Mouse (Mus musculus): ENCODE measurements at regions not wholly inside any gene's neighbourhood (a gene's known extent, or its start where the extent isn't known, plus 50 kb on each side); places are given as distances from the start of the nearest gene placed in this dataset.

- H3K36me3 ChIP-seq = no peaks in the 10 kb centered on the region
- H3K4me1 ChIP-seq (replicated peaks) = peaks cover 1% of the 10 kb centered on the region; the same call in 1 of the 2 replicates
- no peaks in the 10 kb centered on the region for H3K27me3 ChIP-seq
- 84% methylated on average over 11 of the region's 11 CpGs for WGBS
- no peak overlapping the region for H3K4me3 ChIP-seq
- H3K9ac ChIP-seq = no peak overlapping the region
- no peaks in the 10 kb centered on the region for H3K9me3 ChIP-seq (replicated peaks)
- no peak overlapping the region for H3K27ac ChIP-seq
- ATAC-seq (replicated peaks; ENCODE audit: insufficient number of reproducible peaks, insufficient read depth, low FRiP score, low read depth) = no peak
- no peak overlapping the region for H3K4me2 ChIP-seq
These were observed 139.2 kb downstream of the Fgf18 start for GRCm38 (mm10) chr11:33007826-33008530.

DNA sequence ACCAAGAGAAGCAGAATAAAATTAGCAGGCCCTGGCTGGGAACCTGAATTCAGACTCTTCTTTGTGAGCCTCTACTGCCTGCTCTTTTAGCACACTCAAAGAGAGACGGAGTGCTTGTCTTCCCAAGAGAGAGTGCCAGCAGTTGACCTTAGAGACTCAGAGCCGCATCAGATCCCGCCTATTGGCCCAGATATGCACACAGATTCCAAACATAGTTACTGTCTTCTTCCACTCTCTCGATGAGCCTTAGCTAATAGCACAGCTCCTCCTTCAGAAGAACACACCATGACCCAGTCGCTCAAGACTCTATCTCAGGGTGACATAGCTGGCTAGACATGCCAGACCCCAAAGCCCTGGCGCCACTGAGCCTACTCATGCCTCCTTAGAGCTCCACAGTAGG is 139.8 kb downstream of the Fgf18 start:
- no peak overlapping the region for H3K4me2 ChIP-seq
- H3K4me3 ChIP-seq = no peak overlapping the region
- H3K9me3 ChIP-seq (replicated peaks) = no peaks in the 10 kb centered on the region
- no peaks in the 10 kb centered on the region for H3K36me3 ChIP-seq
- no peaks in the 10 kb centered on the region for H3K4me1 ChIP-seq (replicated peaks)
- no peak for ATAC-seq (replicated peaks; ENCODE audit: insufficient number of reproducible peaks, insufficient read depth, low FRiP score, low read depth)
- H3K27ac ChIP-seq = no peak overlapping the region
- H3K27me3 ChIP-seq = no peaks in the 10 kb centered on the region
- WGBS = 63% methylated on average over 6 of the region's 6 CpGs
- no peak overlapping the region for H3K9ac ChIP-seq

DNA sequence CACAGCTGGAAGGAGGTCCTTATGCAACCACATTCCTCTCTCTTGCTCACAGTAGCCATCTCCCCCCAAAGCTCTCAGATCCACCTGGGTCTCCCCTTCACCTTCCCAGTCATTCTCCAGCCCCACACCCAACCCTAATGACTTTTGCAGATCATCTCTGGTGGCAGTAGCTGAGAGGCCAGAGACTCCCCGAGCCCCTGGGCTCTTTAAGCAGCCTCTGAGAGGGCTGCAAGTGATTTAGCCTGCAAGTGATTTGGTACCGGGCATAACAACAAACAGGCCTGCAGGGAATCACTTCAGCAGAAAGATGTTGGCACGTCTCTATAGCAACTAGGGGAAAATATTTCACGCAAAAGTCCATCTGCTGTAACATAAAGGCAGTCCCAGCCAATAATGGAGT is 142.0 kb downstream of the Fgf18 start:
- H3K27ac ChIP-seq = no peak overlapping the region
- H3K4me3 ChIP-seq = no peak overlapping the region
- ATAC-seq (replicated peaks; ENCODE audit: insufficient number of reproducible peaks, insufficient read depth, low FRiP score, low read depth) = no peak
- H3K4me1 ChIP-seq (replicated peaks) = no peaks in the 10 kb centered on the region
- no peaks in the 10 kb centered on the region for H3K9me3 ChIP-seq (replicated peaks)
- no peak overlapping the region for H3K9ac ChIP-seq
- H3K4me2 ChIP-seq = no peak overlapping the region
- H3K27me3 ChIP-seq = no peaks in the 10 kb centered on the region
- no peaks in the 10 kb centered on the region for H3K36me3 ChIP-seq
- WGBS = 49% methylated on average over 4 of the region's 4 CpGs

GRCm38 (mm10) chr11:33004603-33005002 is 142.6 kb downstream of the Fgf18 start:
- H3K36me3 ChIP-seq = no peaks in the 10 kb centered on the region
- no peaks in the 10 kb centered on the region for H3K27me3 ChIP-seq
- no peaks in the 10 kb centered on the region for H3K9me3 ChIP-seq (replicated peaks)
- no peak overlapping the region for H3K9ac ChIP-seq
- H3K4me3 ChIP-seq = no peak overlapping the region
- WGBS = 58% methylated on average over 11 of the region's 11 CpGs
- no peak overlapping the region for H3K4me2 ChIP-seq
- no peak overlapping the region for H3K27ac ChIP-seq
- H3K4me1 ChIP-seq (replicated peaks) = no peaks in the 10 kb centered on the region
- ATAC-seq (replicated peaks; ENCODE audit: insufficient number of reproducible peaks, insufficient read depth, low FRiP score, low read depth) = no peak

DNA sequence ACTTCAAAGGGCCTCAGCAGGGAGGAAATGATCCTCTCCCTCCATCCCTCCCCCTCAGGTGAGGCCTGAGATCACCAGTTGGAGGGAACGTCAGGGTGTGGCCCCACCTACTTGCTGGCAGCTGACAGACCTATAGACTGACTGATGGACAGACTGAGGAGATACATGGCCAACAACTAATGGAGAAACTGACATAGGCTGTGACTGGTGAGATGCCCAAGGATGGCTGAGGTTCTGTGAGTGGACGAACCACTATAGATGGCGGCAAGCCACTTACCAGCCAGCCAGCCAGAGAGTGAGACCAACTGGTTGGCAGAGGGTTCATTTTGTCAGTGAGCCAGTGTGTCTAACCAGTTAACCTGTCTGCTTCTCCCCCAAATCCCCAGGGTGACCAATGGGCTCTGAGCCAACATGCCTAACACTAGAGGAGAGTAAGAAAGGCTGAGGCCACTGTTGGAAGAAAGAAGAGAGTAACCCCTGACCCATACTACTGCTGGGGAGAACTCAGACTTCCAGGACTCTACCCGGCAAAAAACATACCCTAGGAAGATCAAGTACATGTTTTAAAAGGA is 147.4 kb downstream of the Fgf18 start:
- Histone ChIP-seq H3K27ac (no peak overlapping the region), H3K9ac (no peak overlapping the region), H3K4me3 (no peak overlapping the region), H3K4me1 (replicated peaks) (no peaks in the 10 kb centered on the region), H3K9me3 (replicated peaks) (no peaks in the 10 kb centered on the region), H3K4me2 (no peak overlapping the region), H3K36me3 (no peaks in the 10 kb centered on the region), H3K27me3 (no peaks in the 10 kb centered on the region)
- no peak for ATAC-seq (replicated peaks; ENCODE audit: insufficient number of reproducible peaks, insufficient read depth, low FRiP score, low read depth)
- WGBS = 74% methylated on average over 4 of the region's 4 CpGs

DNA sequence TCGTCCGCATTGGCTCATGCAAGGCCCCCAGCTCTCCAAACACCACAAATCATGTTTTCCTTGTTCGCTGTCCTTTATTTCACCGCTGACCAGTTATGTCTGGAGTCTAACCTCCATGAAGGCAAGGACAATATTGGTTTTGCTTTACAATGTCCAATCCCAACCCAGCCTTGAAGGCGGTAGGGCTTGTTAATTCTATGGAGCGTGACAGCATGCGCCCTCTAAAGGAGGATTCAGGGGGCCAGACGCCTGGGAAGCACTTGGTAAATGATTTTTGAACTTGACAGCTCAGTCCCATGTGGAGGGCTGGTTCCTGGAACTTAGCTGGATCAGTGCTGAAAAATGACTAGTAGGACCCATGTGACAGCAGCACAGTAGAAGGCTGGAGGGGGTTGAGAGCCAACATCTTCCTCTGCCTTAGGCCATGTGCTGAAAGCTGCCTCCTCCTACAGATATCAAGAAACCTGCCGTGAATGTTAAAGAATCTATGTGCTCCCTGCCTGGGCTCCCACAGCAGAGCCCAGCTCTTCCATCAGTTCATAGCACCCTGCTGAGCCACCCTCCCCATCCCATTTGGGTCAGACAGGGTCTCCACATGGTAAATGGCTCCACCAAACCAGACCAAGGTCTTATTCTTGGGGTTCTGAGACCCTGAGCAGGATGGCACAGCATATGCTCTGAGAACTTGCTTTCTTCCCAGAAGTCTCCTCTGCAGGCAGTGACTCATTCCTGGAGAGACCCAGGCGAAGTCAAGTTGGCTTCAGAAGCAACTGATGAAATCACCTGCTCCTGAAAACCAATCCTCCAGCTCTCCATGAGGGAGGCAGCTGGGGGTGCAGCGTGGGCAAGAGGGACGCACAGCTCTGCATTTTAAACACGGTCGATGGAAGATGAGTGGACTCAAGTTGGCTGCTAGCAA is 148.3 kb downstream of the Fgf18 start:
- H3K9me3 ChIP-seq (replicated peaks) = no peaks in the 10 kb centered on the region
- no peak overlapping the region for H3K27ac ChIP-seq
- WGBS = 73% methylated on average over 14 of the region's 14 CpGs
- no peak overlapping the region for H3K4me3 ChIP-seq
- H3K36me3 ChIP-seq = no peaks in the 10 kb centered on the region
- no peak for ATAC-seq (replicated peaks; ENCODE audit: insufficient number of reproducible peaks, insufficient read depth, low FRiP score, low read depth)
- no peak overlapping the region for H3K9ac ChIP-seq
- no peaks in the 10 kb centered on the region for H3K27me3 ChIP-seq
- H3K4me2 ChIP-seq = no peak overlapping the region
- no peaks in the 10 kb centered on the region for H3K4me1 ChIP-seq (replicated peaks)

- H3K27ac ChIP-seq = no peak overlapping the region
- no peak overlapping the region for H3K4me2 ChIP-seq
- H3K4me3 ChIP-seq = no peak overlapping the region
- H3K36me3 ChIP-seq = no peaks in the 10 kb centered on the region
- no peak overlapping the region for H3K9ac ChIP-seq
- no peaks in the 10 kb centered on the region for H3K27me3 ChIP-seq
- 62% methylated on average over 4 of the region's 4 CpGs for WGBS
- 0 out of 2 replicates have a peak, but pooled peaks have one; percentile 20 for ATAC-seq (replicated peaks; ENCODE audit: insufficient number of reproducible peaks, insufficient read depth, low FRiP score, low read depth)
- H3K4me1 ChIP-seq (replicated peaks) = no peaks in the 10 kb centered on the region
- no peaks in the 10 kb centered on the region for H3K9me3 ChIP-seq (replicated peaks)
These were observed 152.8 kb downstream of the Fgf18 start for GRCm38 (mm10) chr11:32994391-32994790.

DNA sequence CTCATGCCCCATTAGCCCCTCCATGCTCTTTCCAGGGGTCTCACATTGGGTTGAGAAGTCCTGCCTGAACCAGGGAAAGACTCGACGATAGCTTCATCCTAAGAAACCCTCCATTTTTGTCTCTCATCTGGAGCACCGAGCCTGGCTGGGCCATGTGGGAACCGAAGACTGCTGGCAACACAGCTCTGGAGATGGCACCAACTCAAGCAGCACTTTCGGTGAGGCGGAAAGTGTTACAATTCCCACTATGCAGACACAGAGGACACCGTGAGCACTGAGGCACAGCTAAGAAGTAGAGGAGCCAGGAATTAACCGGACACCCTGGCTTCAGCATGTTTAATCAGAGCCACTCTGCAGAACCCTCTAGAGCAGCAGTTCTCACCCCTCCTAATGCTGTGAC is 153.8 kb downstream of the Fgf18 start:
- ATAC-seq (replicated peaks; ENCODE audit: insufficient number of reproducible peaks, insufficient read depth, low FRiP score, low read depth) = no peak
- Histone ChIP-seq H3K4me1 (replicated peaks) (no peaks in the 10 kb centered on the region), H3K36me3 (no peaks in the 10 kb centered on the region), H3K27ac (no peak overlapping the region), H3K9me3 (replicated peaks) (no peaks in the 10 kb centered on the region), H3K4me2 (no peak overlapping the region), H3K9ac (no peak overlapping the region), H3K27me3 (no peaks in the 10 kb centered on the region), H3K4me3 (no peak overlapping the region)
- 82% methylated on average over 8 of the region's 8 CpGs for WGBS

DNA sequence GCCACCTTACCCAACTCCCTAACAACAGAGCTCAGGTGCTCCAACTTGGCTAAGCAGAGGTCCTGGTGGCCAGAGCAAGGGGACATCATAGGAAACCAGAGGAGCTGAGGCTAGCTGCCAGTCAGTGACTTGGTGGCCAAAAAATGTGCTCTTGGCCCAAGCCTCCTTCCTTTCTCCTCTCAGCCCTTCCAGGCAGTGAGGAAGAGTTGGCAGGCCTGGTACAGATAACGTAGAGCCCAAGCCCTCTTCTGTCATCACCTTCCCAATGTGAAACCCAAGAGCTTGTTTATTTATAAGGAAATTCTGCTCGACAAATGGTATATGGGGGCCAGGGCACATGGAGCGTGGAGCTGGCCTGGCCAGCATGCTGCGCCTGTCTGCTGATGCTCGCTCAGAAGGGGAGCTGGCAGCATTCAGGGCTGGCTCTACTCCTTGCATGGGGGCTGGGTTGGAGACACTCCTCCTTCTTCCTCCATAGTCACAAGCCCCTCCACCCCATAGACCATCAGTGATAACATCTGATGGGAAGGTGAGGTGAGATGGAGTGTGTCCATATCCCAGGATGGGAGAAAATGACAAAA is 156.1 kb downstream of the Fgf18 start:
- Histone ChIP-seq H3K36me3 (no peaks in the 10 kb centered on the region), H3K9me3 (replicated peaks) (no peaks in the 10 kb centered on the region), H3K27me3 (no peaks in the 10 kb centered on the region), H3K4me2 (no peak overlapping the region), H3K27ac (no peak overlapping the region), H3K9ac (no peak overlapping the region), H3K4me3 (no peak overlapping the region), H3K4me1 (replicated peaks) (no peaks in the 10 kb centered on the region)
- WGBS = 68% methylated on average over 5 of the region's 5 CpGs
- no peak; the same call in 1 of the 2 replicates for ATAC-seq (replicated peaks; ENCODE audit: insufficient number of reproducible peaks, insufficient read depth, low FRiP score, low read depth)

- Histone ChIP-seq H3K27ac (no peak overlapping the region), H3K36me3 (no peaks in the 10 kb centered on the region), H3K9me3 (replicated peaks) (no peaks in the 10 kb centered on the region), H3K4me1 (replicated peaks) (no peaks in the 10 kb centered on the region), H3K9ac (no peak overlapping the region), H3K4me2 (no peak overlapping the region), H3K27me3 (no peaks in the 10 kb centered on the region), H3K4me3 (no peak overlapping the region)
- ATAC-seq (replicated peaks; ENCODE audit: insufficient number of reproducible peaks, insufficient read depth, low FRiP score, low read depth) = no peak
- WGBS = 77% methylated on average over 12 of the region's 12 CpGs
These were observed 157.0 kb downstream of the Fgf18 start for GRCm38 (mm10) chr11:32990201-32990600.

- Histone ChIP-seq H3K9me3 (replicated peaks) (no peaks in the 10 kb centered on the region), H3K27ac (no peak overlapping the region), H3K4me2 (no peak overlapping the region), H3K4me1 (replicated peaks) (no peaks in the 10 kb centered on the region), H3K36me3 (no peaks in the 10 kb centered on the region), H3K27me3 (no peaks in the 10 kb centered on the region), H3K9ac (no peak overlapping the region), H3K4me3 (no peak overlapping the region)
- ATAC-seq (replicated peaks; ENCODE audit: insufficient number of reproducible peaks, insufficient read depth, low FRiP score, low read depth) = no peak
- 89% methylated on average over 7 of the region's 7 CpGs for WGBS
These were observed 154.5 kb upstream of the Smim23 start for GRCm38 (mm10) chr11:32978899-32979298.
